Mouse (Mus musculus) gastrocnemius, postnatal 10 days (tissue): ENCODE results near the gene Crispld2. TPM values are rescaled to one million over a fixed set of nuclear protein-coding genes. Genes with fewer than 3 reads are reported as not detected.

ENCODE experiments used
- DNase-seq: peaks from one replicate; pipeline ENCODE4 v3.0.0; 2021; ENCODE audit warnings: mixed read lengths
- total RNA-seq, 2 experiments: library from RNA; stranded (reverse); gene quantifications; 2 replicates each; pipeline ENCODE4 v1.2.3; 2021

Gene Crispld2
- total RNA-seq, 2 experiments from 2014 or later: 3.9 to 5.3 TPM

- no peak for DNase-seq
Observed at GRCm38 (mm10) chr8:120036111-120036510, 43.9 kb downstream of the Crispld2 start.

- no peak for DNase-seq
Observed at GRCm38 (mm10) chr8:120036578-120036977, 44.3 kb downstream of the Crispld2 start.

- DNase-seq: peak; percentile 34
Observed at GRCm38 (mm10) chr8:120037199-120037598, 45.0 kb downstream of the Crispld2 start.

GRCm38 (mm10) chr8:120037611-120038010 is 45.4 kb downstream of the Crispld2 start:
- DNase-seq: no peak

- DNase-seq: no peak
Observed at GRCm38 (mm10) chr8:120038741-120039140, 46.5 kb downstream of the Crispld2 start.

GRCm38 (mm10) chr8:120039313-120039919 is 47.2 kb downstream of the Crispld2 start:
- DNase-seq: no peak

- DNase-seq: no peak
Observed at GRCm38 (mm10) chr8:120040861-120041260, 48.6 kb downstream of the Crispld2 start.

- no peak for DNase-seq
Observed at GRCm38 (mm10) chr8:120042542-120043312, 50.5 kb downstream of the Crispld2 start.

GRCm38 (mm10) chr8:120044907-120045306 is 52.7 kb downstream of the Crispld2 start:
- DNase-seq: no peak

GRCm38 (mm10) chr8:120045471-120045870 is 53.2 kb downstream of the Crispld2 start:
- DNase-seq: no peak

- DNase-seq: peak; percentile 85
Observed at GRCm38 (mm10) chr8:120046258-120047020, 54.2 kb downstream of the Crispld2 start.

- DNase-seq: no peak
Observed at GRCm38 (mm10) chr8:120049949-120050348, 57.7 kb downstream of the Crispld2 start.

- DNase-seq: no peak
Observed at GRCm38 (mm10) chr8:120050376-120050775, 58.1 kb downstream of the Crispld2 start.

GRCm38 (mm10) chr8:120051006-120051405 is 58.8 kb downstream of the Crispld2 start:
- no peak for DNase-seq

GRCm38 (mm10) chr8:120051908-120052307 is 59.7 kb downstream of the Crispld2 start:
- DNase-seq: no peak

GRCm38 (mm10) chr8:120052318-120052717 is 60.1 kb downstream of the Crispld2 start:
- DNase-seq: no peak

- no peak for DNase-seq
Observed at GRCm38 (mm10) chr8:120054833-120055232, 62.6 kb downstream of the Crispld2 start.

GRCm38 (mm10) chr8:120057078-120057477 is 64.8 kb downstream of the Crispld2 start:
- no peak for DNase-seq

- peak; percentile 60 for DNase-seq
Observed at GRCm38 (mm10) chr8:120062742-120063141, 70.5 kb downstream of the Crispld2 start.

- no peak for DNase-seq
Observed at GRCm38 (mm10) chr8:120063326-120063725, 71.1 kb downstream of the Crispld2 start.

- no peak for DNase-seq
Observed at GRCm38 (mm10) chr8:120065611-120066010, 73.4 kb downstream of the Crispld2 start.

GRCm38 (mm10) chr8:120066226-120066625 is 74.0 kb downstream of the Crispld2 start:
- no peak for DNase-seq
